Mouse (Mus musculus): ENCODE measurements around the gene Pou4f2.

Gene Pou4f2

GRCm38 (mm10) chr8:78390756-78391155, 45.7 kb downstream of the Pou4f2 start:
- DNase-seq = no peak

Data from layer of hippocampus, adult 9-11 months (tissue).